Mouse (Mus musculus): ENCODE results near the gene Tnik.

The Tnik gene

GRCm38 (mm10) chr3:28713913-28714698, 451.1 kb downstream of the Tnik start:
- DNase-seq (ENCODE audit: low spot score in 2 of 2) = no peak

GRCm38 (mm10) chr3:28718521-28718920, 455.5 kb downstream of the Tnik start:
- no peak for DNase-seq (ENCODE audit: low spot score in 2 of 2)

- DNase-seq (ENCODE audit: low spot score in 2 of 2) = no peak
These were observed 458.2 kb downstream of the Tnik start for GRCm38 (mm10) chr3:28721218-28721617.

GRCm38 (mm10) chr3:28721838-28722237, 458.8 kb downstream of the Tnik start:
- DNase-seq (ENCODE audit: low spot score in 2 of 2) = peak; percentile 8 to 9

- no peak for DNase-seq (ENCODE audit: low spot score in 2 of 2)
These were observed 459.5 kb downstream of the Tnik start for GRCm38 (mm10) chr3:28722531-28722930.

GRCm38 (mm10) chr3:28723534-28723933, 460.5 kb downstream of the Tnik start:
- DNase-seq (ENCODE audit: low spot score in 2 of 2) = no peak

- no peak for DNase-seq (ENCODE audit: low spot score in 2 of 2)
These were observed 462.2 kb downstream of the Tnik start for GRCm38 (mm10) chr3:28725203-28725602.
